Mouse (Mus musculus) testis, adult 2 months (tissue): ENCODE data around the gene Rad51b. TPM values are rescaled to one million over a fixed set of nuclear protein-coding genes. Genes with fewer than 3 reads are reported as not detected.

Source experiments
- H3K27ac ChIP-seq: fragments of 200-500 bp; 2 replicates; pipeline ENCODE4 v1.5.1; 2012; ENCODE audit warnings: low read depth, low read length; ENCODE audit not compliant: control insufficient read depth, insufficient read depth
- H3K27me3 ChIP-seq: fragments of 200-500 bp; 2 replicates; pipeline ENCODE4 v1.6.1; 2012; ENCODE audit warnings: mild to moderate bottlenecking, low read length, moderate library complexity; ENCODE audit not compliant: control insufficient read depth, insufficient read depth
- H3K36me3 ChIP-seq: fragments of 200-500 bp; 2 replicates; pipeline ENCODE4 v1.6.1; 2012; ENCODE audit warnings: mild to moderate bottlenecking, low read length; ENCODE audit not compliant: control insufficient read depth, insufficient read depth
- H3K4me1 ChIP-seq: fragments of 200-500 bp; 2 replicates; pipeline ENCODE4 v1.6.1; 2012; ENCODE audit warnings: low read length; ENCODE audit not compliant: control insufficient read depth, insufficient read depth
- H3K4me3 ChIP-seq: fragments of 200-500 bp; 2 replicates; pipeline ENCODE4 v1.5.1; 2012; ENCODE audit warnings: low read depth, mild to moderate bottlenecking, low read length, moderate library complexity, mixed read lengths; ENCODE audit not compliant: control insufficient read depth
- CTCF ChIP-seq: fragments of 200-500 bp; IDR thresholded peaks from 2 replicates; pipeline ENCODE4 v1.5.1; 2012; ENCODE audit warnings: low read depth, mild to moderate bottlenecking, inconsistent platforms, low read length, moderate library complexity; ENCODE audit not compliant: control insufficient read depth, insufficient read depth, insufficient replicate concordance
- POLR2A ChIP-seq: fragments of 200-500 bp; IDR thresholded peaks from 2 replicates; pipeline ENCODE4 v1.6.1; 2012; ENCODE audit warnings: low read depth, mild to moderate bottlenecking, inconsistent platforms, low read length, moderate library complexity; ENCODE audit not compliant: control insufficient read depth
- polyA plus RNA-seq: library from polyadenylated mRNA; depleted of rRNA; stranded (reverse); fragments of >200 nt; gene quantifications from 2 replicates; pipeline ENCODE4 v1.2.3, GENCODE M21; 2012

The Rad51b gene
- polyA plus RNA-seq, 1 experiment: 2.7 TPM

DNA sequence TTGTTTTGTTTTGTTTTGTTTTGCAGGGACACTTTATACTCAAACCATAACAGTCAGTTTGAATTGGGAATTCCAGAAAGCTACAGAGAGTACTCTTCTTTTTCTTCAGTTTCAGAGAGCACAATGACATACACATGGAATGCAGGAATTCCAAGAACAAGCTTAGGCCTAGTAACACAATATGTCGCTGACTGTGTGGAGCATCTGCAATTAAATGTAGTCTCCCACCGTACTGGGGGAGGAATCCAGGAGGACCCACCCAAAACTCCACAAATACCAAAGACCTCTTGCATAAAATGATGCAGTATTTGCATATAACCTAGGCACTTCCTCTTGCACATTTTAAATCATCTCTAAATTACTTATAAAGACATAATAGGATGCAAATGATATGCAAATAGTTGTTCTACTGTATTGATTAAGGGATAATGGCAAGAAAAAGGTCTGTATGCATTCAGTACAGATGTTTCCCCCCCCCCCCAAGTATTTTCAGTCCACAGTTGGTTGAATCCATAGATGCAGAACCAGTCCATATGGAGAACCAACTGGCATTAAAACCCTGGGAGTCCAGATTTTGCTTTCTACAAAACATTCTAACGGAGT is 398.9 kb downstream of the Rad51b start:
- Histone ChIP-seq H3K27ac (no peak overlapping the region), H3K4me1 (no peaks in the 10 kb centered on the region), H3K36me3 (no peaks in the 10 kb centered on the region), H3K4me3 (no peak overlapping the region), H3K27me3 (no peaks in the 10 kb centered on the region)
- TF ChIP-seq CTCF (no peak), POLR2A (no peak)

DNA sequence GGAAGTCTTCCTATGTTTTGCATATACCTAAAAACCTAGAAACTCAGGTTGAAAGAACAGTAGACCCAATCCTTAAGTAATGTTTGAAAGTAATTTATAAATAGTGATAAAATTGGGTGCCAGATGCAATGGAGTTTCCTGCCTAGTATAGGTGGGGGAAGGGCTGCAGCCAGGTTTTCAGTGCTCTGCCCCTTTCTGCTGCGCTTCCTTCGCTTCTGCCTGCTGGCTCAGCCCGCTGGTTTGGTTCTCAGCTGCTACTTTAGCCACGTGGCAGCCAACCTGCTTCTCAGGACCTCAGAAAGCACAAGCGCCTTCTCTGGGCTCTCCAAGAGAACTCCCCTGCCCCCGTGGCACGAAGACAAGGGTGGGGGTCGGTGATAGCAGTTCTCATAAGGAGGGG is 406.5 kb downstream of the Rad51b start:
- no peaks in the 10 kb centered on the region for H3K4me1 ChIP-seq
- TF ChIP-seq CTCF: no peak
- TF ChIP-seq POLR2A: no peak
- no peaks in the 10 kb centered on the region for H3K36me3 ChIP-seq
- no peak overlapping the region for H3K27ac ChIP-seq
- no peak overlapping the region for H3K4me3 ChIP-seq
- H3K27me3 ChIP-seq: no peaks in the 10 kb centered on the region

DNA sequence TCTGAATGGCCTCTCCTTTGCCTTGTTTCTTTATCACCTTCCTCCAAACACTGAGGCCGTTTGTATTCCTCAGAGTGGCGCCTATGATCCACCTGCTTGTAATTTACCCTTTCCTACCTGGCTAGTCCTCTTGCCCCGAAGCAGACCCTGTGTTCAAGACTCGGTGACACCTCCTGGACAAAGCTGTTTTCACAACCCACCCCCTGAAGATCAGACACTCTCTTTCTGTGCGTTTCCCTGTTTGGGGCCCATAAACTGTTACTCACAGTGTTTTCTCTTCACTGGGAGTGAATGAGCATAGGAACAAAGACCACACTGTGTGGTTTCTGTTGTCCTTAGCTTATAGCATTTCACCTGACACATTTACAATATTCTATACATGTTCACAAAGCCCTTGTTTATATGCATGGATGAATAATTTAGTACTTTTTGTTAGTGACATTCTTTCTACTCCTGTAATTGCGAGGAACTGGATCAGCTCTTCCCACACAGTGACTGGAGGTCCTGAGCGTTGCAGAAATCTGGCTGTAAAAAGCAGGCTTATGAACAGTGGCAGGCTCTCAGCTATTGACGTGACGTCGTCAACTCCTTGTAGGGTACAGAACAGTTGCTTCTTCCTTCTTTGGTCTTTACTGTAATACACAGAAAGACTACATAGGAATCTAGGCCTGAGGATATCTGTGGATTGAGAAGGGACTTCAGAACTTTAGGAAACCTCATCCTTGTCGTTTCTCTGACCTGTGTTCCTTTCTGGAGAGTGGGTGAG is 408.6 kb downstream of the Rad51b start:
- no peaks in the 10 kb centered on the region for H3K4me1 ChIP-seq
- H3K4me3 ChIP-seq: no peak overlapping the region
- H3K27me3 ChIP-seq: no peaks in the 10 kb centered on the region
- H3K36me3 ChIP-seq: no peaks in the 10 kb centered on the region
- H3K27ac ChIP-seq: no peak overlapping the region
- TF ChIP-seq POLR2A (no peak), CTCF (no peak)

DNA sequence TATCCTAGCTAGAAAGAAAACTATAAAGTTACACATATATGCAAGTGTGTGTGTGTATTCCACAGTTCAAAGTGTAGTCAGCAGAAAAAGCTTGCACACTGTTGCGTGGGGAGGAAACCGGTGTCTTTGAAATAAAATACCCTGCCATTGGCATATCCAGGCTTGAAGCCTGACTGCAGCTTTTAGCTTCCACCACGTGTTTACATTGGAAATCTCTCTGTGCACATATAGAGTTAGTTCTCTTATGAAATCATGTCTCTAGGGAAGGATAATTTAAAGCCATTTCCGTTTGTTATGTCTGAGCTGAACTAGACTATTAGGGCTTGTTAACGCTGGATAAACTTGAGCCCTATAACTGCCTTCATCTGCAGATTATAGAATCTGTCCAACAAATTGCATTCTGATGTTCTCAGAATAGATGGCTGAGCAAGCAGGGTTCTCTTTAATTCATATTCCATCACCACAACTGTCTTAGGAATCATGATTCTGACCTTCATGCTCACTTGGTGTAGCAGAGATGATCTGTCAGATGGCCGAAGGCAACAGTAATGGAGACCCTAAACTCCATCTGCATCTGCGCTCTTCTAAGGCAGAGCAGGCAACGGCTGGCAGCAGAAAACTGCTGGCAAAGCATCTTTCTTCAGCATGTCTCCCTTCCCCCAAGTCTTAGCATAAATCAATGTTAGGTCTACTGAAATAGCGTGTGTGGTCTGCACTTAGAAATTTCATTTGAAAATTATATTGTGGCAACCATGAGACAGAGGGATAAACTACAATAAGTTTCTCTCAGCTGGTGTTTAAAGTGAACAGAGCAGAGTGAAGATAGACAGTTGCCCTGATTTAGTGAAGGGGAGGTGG is 410.7 kb downstream of the Rad51b start:
- no peak overlapping the region for H3K4me3 ChIP-seq
- no peaks in the 10 kb centered on the region for H3K36me3 ChIP-seq
- H3K27me3 ChIP-seq: no peaks in the 10 kb centered on the region
- no peaks in the 10 kb centered on the region for H3K4me1 ChIP-seq
- TF ChIP-seq CTCF (no peak), POLR2A (no peak)
- no peak overlapping the region for H3K27ac ChIP-seq

DNA sequence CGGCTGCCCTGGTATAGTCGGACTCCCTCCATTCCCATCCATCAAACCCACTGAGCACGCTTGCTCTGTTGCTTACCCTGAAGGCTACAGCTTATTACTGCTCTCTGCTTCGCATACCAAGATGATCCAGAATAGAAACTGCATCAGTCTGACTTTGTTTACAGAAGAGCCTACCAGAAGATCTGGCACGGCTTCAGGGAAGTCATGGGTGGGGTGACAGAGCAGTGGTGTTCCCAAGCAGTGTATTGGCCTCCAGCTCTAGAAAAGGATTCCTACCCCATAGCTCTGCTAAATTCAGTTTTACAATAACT is 411.3 kb downstream of the Rad51b start:
- Histone ChIP-seq H3K4me1 (no peaks in the 10 kb centered on the region), H3K27me3 (no peaks in the 10 kb centered on the region), H3K4me3 (no peak overlapping the region)

DNA sequence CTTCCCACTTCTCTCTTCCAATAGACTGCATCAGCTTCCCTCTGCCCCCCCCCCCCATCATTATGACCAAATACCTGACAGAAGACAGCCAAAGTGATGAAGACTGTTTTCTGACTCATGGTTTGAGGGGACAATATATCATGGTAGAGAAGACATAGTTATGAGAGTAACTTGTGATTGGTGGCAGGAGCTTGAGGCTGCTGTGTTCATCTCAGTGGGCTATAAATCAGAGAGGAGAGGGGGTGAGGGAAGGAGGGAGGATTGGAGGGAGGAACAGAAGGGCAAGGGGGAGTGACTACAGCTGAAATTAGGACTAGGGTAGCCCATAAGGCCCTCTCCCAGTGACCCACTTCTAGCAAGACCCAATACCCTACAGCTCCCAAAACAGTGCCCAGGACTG is 416.2 kb downstream of the Rad51b start:
- Histone ChIP-seq H3K4me1 (no peaks in the 10 kb centered on the region), H3K4me3 (no peak overlapping the region), H3K36me3 (no peaks in the 10 kb centered on the region), H3K27me3 (no peaks in the 10 kb centered on the region), H3K27ac (no peak overlapping the region; the same call in 1 of the 2 replicates)
- no peak for TF ChIP-seq POLR2A
- no peak for TF ChIP-seq CTCF

More for the DNA sequence above, 411.3 kb downstream of the Rad51b start:
- Histone ChIP-seq H3K36me3 (no peaks in the 10 kb centered on the region), H3K27ac (no peak overlapping the region)
- TF ChIP-seq CTCF (no peak), POLR2A (no peak)

DNA sequence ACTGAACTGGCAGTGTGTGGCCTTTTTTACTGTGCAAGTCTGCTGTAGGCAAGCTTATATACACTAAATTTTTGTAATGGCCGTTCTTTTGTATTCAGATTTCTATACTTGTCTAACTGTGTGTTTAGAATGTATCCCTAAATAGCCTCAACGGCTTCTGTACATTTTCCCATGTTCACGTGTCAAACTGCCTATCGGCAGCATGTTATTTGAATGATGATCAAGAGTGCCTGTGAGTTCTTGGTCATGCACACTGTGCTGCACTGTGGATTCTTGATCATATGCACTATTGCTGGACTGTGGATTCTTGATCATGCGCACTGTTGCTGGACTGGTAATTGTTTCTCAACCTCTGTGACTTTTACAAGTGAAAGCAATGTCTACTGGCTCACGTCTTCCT is 417.4 kb downstream of the Rad51b start:
- Histone ChIP-seq H3K4me3 (no peak overlapping the region), H3K4me1 (no peaks in the 10 kb centered on the region), H3K36me3 (no peaks in the 10 kb centered on the region), H3K27ac (no peak overlapping the region), H3K27me3 (no peaks in the 10 kb centered on the region)
- TF ChIP-seq CTCF (no peak), POLR2A (no peak)
